Mouse (Mus musculus): ENCODE results near the gene Tsga10. TPM values are rescaled to one million over a fixed set of nuclear protein-coding genes. Genes with fewer than 3 reads are reported as not detected.

Gene Tsga10
- polyA plus RNA-seq, 1 experiment from 2014 or later, result 7.1 TPM

DNA sequence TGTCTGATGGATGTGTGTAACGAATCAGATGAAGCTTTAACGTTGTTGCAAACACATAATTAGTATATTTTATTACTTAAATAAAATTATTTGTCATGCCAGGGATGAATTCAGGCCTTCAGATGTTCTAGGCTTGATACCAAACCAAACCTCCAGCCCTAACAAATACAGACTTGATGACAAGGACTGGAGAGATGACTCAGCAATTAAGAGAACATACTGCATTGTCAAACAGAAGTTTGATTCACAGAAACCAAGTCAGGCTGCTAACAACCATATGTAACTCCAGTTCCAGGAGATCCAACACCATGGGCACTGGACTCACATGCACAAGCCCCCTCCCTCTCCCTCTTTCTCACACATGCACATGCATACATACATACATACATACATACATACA is 65.9 kb downstream of the Tsga10 start:
- Histone ChIP-seq H3K4me1 (no peaks in the 10 kb centered on the region), H3K9me3 (replicated peaks) (no peaks in the 10 kb centered on the region), H3K27me3 (ENCODE audit: low read depth, poor library complexity, severe bottlenecking) (no peaks in the 10 kb centered on the region), H3K27ac (no peak overlapping the region), H3K4me3 (no peak overlapping the region), H3K36me3 (no peaks in the 10 kb centered on the region)
- WGBS, result 93% methylated on average over 2 of the region's 2 CpGs
- no peak for DNase-seq (ENCODE audit: low spot score)

GRCm38 (mm10) chr1:37799505-37799904 is 66.7 kb downstream of the Tsga10 start:
- H3K36me3 ChIP-seq, result no peaks in the 10 kb centered on the region
- no peak overlapping the region for H3K4me3 ChIP-seq
- no peak for DNase-seq (ENCODE audit: low spot score)
- no peaks in the 10 kb centered on the region for H3K27me3 ChIP-seq (ENCODE audit: low read depth, poor library complexity, severe bottlenecking)
- no peaks in the 10 kb centered on the region for H3K4me1 ChIP-seq
- no peak overlapping the region for H3K27ac ChIP-seq
- WGBS, result 77% methylated on average over 3 of the region's 3 CpGs
- H3K9me3 ChIP-seq (replicated peaks), result no peaks in the 10 kb centered on the region

GRCm38 (mm10) chr1:37759407-37759806 is 106.8 kb downstream of the Tsga10 start:
- Histone ChIP-seq H3K4me3 (no peak overlapping the region), H3K36me3 (no peaks in the 10 kb centered on the region), H3K9me3 (replicated peaks) (no peaks in the 10 kb centered on the region), H3K27ac (no peak overlapping the region), H3K27me3 (ENCODE audit: low read depth, poor library complexity, severe bottlenecking) (no peaks in the 10 kb centered on the region), H3K4me1 (no peaks in the 10 kb centered on the region)
- no peak for DNase-seq (ENCODE audit: low spot score)

GRCm38 (mm10) chr1:37744650-37745259 is 121.5 kb downstream of the Tsga10 start:
- Histone ChIP-seq H3K9me3 (replicated peaks) (no peaks in the 10 kb centered on the region), H3K36me3 (no peaks in the 10 kb centered on the region), H3K4me1 (no peaks in the 10 kb centered on the region), H3K4me3 (no peak overlapping the region), H3K27ac (no peak overlapping the region), H3K27me3 (ENCODE audit: low read depth, poor library complexity, severe bottlenecking) (no peaks in the 10 kb centered on the region)
- 84% methylated on average over 9 of the region's 9 CpGs for WGBS
- no peak for DNase-seq (ENCODE audit: low spot score)

GRCm38 (mm10) chr1:37742602-37743270 is 123.5 kb downstream of the Tsga10 start:
- 82% methylated on average over 14 of the region's 14 CpGs for WGBS
- Histone ChIP-seq H3K27me3 (ENCODE audit: low read depth, poor library complexity, severe bottlenecking) (no peaks in the 10 kb centered on the region), H3K27ac (no peak overlapping the region), H3K36me3 (no peaks in the 10 kb centered on the region), H3K4me3 (no peak overlapping the region), H3K9me3 (replicated peaks) (no peaks in the 10 kb centered on the region), H3K4me1 (no peaks in the 10 kb centered on the region)
- DNase-seq (ENCODE audit: low spot score), result no peak

DNA sequence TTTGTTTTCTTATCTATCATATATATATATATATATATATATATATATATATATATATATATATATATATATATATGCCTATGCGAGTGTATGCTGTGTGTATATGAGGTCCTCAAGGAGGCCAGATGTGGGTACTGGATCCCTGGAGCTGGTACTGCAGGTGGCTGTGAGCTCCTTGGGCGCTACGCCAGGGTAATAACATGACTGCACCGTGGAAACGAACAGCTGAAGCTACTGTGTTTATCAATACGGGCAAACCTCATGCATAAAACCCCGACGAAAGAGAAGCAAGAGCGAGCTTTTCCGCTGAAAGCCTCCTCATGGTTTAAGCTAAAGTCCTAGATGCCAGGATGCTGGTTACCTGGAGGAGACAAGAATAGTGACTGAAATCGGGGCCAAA is 124.1 kb downstream of the Tsga10 start:
- no peak overlapping the region for H3K27ac ChIP-seq
- WGBS, result 94% methylated on average over 11 of the region's 11 CpGs
- DNase-seq (ENCODE audit: low spot score), result no peak
- no peaks in the 10 kb centered on the region for H3K36me3 ChIP-seq
- H3K4me3 ChIP-seq, result no peak overlapping the region
- no peaks in the 10 kb centered on the region for H3K4me1 ChIP-seq
- no peaks in the 10 kb centered on the region for H3K9me3 ChIP-seq (replicated peaks)
- H3K27me3 ChIP-seq (ENCODE audit: low read depth, poor library complexity, severe bottlenecking), result no peaks in the 10 kb centered on the region

DNA sequence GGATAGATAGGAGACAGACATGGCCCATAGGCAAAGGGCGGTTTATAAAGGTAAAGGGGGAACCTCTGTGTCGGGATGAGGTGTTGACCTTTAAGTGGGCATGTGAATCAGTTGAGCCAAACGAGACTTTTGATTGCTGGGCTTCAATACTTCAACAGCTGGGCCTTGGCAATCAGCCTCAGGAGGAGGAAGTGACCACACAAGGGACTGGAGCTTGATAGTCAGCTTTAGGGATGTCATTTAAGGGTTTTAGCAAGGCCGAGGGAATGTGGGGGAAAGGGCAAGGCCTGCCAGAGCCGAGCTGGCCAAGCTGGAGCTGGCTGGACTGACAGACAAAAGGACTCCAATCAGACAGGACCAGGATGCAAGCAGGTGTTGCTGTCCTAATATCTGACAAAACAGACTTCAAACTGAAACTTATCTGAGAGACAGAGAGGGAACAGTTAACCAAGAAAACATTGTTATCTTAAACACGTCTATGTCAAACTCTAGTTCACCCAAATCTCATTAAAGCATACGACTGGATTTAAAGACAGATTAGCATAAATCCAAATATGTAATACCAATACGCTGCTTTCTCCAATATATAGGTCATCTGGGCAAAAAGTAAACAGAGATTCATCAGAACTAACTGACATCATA is 125.9 kb downstream of the Tsga10 start:
- H3K27ac ChIP-seq, result no peak overlapping the region
- H3K4me1 ChIP-seq, result no peaks in the 10 kb centered on the region
- no peaks in the 10 kb centered on the region for H3K9me3 ChIP-seq (replicated peaks)
- H3K27me3 ChIP-seq (ENCODE audit: low read depth, poor library complexity, severe bottlenecking), result no peaks in the 10 kb centered on the region
- DNase-seq (ENCODE audit: low spot score), result no peak
- H3K4me3 ChIP-seq, result no peak overlapping the region
- H3K36me3 ChIP-seq, result no peaks in the 10 kb centered on the region
- 77% methylated on average over 8 of the region's 8 CpGs for WGBS

DNA sequence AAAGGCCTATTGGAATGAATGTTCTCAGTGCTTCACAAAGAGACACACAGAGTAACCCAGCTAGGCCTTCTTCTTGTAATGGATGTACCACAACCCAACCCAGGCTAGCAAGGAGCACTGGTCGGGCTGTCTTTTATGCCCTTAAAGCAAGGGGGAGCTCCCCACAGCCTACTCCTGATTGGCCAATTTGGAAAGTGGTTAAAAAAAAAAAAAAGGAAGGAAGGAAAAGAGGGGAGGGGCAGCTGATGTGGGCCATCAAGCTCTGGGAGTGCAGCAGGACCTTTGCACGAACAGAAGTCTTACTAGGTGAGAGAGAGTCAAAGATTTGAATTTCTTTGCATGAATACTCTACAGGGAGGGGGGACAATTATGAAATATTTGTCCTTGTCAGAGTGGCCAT is 127.3 kb downstream of the Tsga10 start:
- H3K9me3 ChIP-seq (replicated peaks), result no peaks in the 10 kb centered on the region

GRCm38 (mm10) chr1:37737045-37737444 is 129.2 kb downstream of the Tsga10 start:
- H3K27me3 ChIP-seq (ENCODE audit: low read depth, poor library complexity, severe bottlenecking), result no peaks in the 10 kb centered on the region
- no peak overlapping the region for H3K4me3 ChIP-seq
- no peak overlapping the region for H3K27ac ChIP-seq
- no peaks in the 10 kb centered on the region for H3K4me1 ChIP-seq
- DNase-seq (ENCODE audit: low spot score), result no peak
- no peaks in the 10 kb centered on the region for H3K9me3 ChIP-seq (replicated peaks)
- H3K36me3 ChIP-seq, result no peaks in the 10 kb centered on the region
- 87% methylated on average over 4 of the region's 4 CpGs for WGBS

More for the DNA sequence above, 127.3 kb downstream of the Tsga10 start:
- Histone ChIP-seq H3K27ac (no peak overlapping the region), H3K4me3 (no peak overlapping the region), H3K36me3 (no peaks in the 10 kb centered on the region), H3K27me3 (ENCODE audit: low read depth, poor library complexity, severe bottlenecking) (no peaks in the 10 kb centered on the region), H3K4me1 (no peaks in the 10 kb centered on the region)
- WGBS, result 73% methylated on average over 2 of the region's 2 CpGs
- DNase-seq (ENCODE audit: low spot score), result no peak

- H3K4me1 ChIP-seq, result no peaks in the 10 kb centered on the region
- WGBS, result 96% methylated on average over 5 of the region's 5 CpGs
- H3K27me3 ChIP-seq (ENCODE audit: low read depth, poor library complexity, severe bottlenecking), result no peaks in the 10 kb centered on the region
- no peaks in the 10 kb centered on the region for H3K36me3 ChIP-seq
- H3K9me3 ChIP-seq (replicated peaks), result no peaks in the 10 kb centered on the region
- H3K4me3 ChIP-seq, result no peak overlapping the region
- DNase-seq (ENCODE audit: low spot score), result no peak
- H3K27ac ChIP-seq, result no peak overlapping the region
Measured at GRCm38 (mm10) chr1:37735932-37736331, 130.3 kb downstream of the Tsga10 start.

DNA sequence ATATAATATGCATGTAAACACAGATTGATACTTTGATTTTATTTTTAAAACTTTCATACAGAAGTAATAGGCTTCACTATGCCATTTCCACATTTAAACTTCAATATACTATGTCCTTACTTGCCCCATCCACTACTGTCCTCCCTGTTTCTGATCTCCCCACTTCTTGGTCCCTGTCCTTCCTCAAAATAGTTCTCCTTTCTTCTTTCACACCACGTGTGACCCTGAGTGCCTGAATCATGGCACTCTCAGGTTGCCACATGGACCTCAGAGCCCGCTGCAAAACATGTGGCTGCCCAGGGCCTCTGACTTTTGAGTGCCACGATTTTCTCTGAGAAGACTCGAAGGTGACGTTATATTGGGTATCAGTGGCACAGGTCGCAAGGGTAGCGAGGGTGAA is 131.4 kb downstream of the Tsga10 start:
- Histone ChIP-seq H3K4me3 (no peak overlapping the region), H3K36me3 (no peaks in the 10 kb centered on the region), H3K4me1 (no peaks in the 10 kb centered on the region), H3K27me3 (ENCODE audit: low read depth, poor library complexity, severe bottlenecking) (no peaks in the 10 kb centered on the region), H3K27ac (no peak overlapping the region), H3K9me3 (replicated peaks) (no peaks in the 10 kb centered on the region)
- no peak for DNase-seq (ENCODE audit: low spot score)
- 82% methylated on average over 7 of the region's 7 CpGs for WGBS

GRCm38 (mm10) chr1:37729353-37729752 is 136.9 kb downstream of the Tsga10 start:
- H3K36me3 ChIP-seq, result no peaks in the 10 kb centered on the region
- H3K4me3 ChIP-seq, result no peak overlapping the region
- 94% methylated on average over 8 of the region's 8 CpGs for WGBS
- no peak overlapping the region for H3K27ac ChIP-seq
- peaks cover 2% of the 10 kb centered on the region; the same call in 1 of the 2 replicates for H3K4me1 ChIP-seq
- no peaks in the 10 kb centered on the region for H3K27me3 ChIP-seq (ENCODE audit: low read depth, poor library complexity, severe bottlenecking)
- no peak for DNase-seq (ENCODE audit: low spot score)
- no peaks in the 10 kb centered on the region for H3K9me3 ChIP-seq (replicated peaks)

DNA sequence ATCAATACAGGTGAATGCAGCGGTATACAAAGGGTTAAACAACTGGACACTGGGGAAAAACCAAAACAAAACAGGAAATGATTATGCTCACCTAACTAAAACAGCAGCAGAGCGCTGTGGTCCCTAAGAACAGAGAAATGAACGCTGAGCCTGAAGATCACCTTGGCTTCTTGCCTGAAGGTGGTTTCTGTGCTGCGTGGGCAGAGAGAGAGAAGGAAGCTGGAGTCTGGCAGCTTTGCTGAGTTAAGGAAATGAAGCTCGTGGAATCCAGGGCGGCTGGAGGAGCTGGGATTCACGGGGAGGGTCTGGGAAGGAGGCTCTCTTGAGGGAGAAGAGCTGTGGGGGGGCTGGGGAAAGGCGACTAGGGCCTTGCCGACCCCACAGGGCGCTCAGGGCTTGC is 138.2 kb downstream of the Tsga10 start:
- WGBS, result 76% methylated on average over 10 of the region's 10 CpGs
- H3K27me3 ChIP-seq (ENCODE audit: low read depth, poor library complexity, severe bottlenecking), result no peaks in the 10 kb centered on the region
- DNase-seq (ENCODE audit: low spot score), result no peak

More for the DNA sequence above, 138.2 kb downstream of the Tsga10 start:
- Histone ChIP-seq H3K4me3 (no peak overlapping the region), H3K4me1 (peaks cover 2% of the 10 kb centered on the region; the same call in 1 of the 2 replicates), H3K9me3 (replicated peaks) (no peaks in the 10 kb centered on the region), H3K27ac (no peak overlapping the region), H3K36me3 (no peaks in the 10 kb centered on the region)

Data from limb, embryonic 10.5 days (tissue).